Mouse (Mus musculus): Measurements from ENCODE around the gene Cntn4.

DNA sequence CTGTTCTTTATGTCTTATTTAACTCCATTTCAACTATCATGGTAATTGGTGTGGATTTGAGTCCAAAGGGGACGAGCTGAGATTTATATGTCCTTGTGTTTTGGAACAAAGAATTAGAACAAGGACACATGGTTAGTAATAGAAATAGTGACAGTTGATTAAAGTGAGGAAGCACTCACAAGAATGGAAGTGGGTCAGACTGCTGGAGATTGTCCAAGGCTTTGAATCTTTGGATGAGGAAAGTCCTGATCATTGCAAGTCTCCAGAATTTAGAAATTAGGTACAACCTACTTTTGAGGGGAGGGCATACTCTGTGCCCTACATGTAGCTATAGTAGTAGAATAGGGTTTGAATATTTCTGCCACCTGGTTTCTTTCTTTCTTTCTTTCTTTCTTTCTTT is 622.0 kb downstream of the Cntn4 start:
- TF ChIP-seq EP300 (optimal IDR thresholded peaks at IDR 0.05) (no peak), CTCF (IDR thresholded peaks at IDR 0.05; ENCODE audit: low read depth) (no peak)
